Mouse (Mus musculus): ENCODE measurements around the gene Pdgfa. TPM values are rescaled to one million over a fixed set of nuclear protein-coding genes. Genes with fewer than 3 reads are reported as not detected.

Gene Pdgfa
- under 1 TPM in 1 of 2 experiments, not detected in 1; 0.48 TPM for polyA plus RNA-seq (2017; shearing (Covaris generic))

GRCm38 (mm10) chr5:138997171-138997788 is at the start of gene Pdgfa:
TSS of gene Pdgfa (minus strand) at chr5:138997370.

Other genes with a start within 250 kb of the Pdgfa start
- 1 to 10 TPM in 1 of 2 experiments, under 1 TPM in 1; 0.20 to 1.6 TPM for gene Fam20c, start 242.9 kb downstream of the Pdgfa start, polyA plus RNA-seq (2017; shearing (Covaris generic))
- gene Gm5294, start 177.3 kb downstream of the Pdgfa start, polyA plus RNA-seq (2017; shearing (Covaris generic)): not detected
- gene Prkar1b, start 152.6 kb upstream of the Pdgfa start, polyA plus RNA-seq (2017; shearing (Covaris generic)): 1 to 10 TPM; 2.1 to 4.0 TPM
- gene Dnaaf5, start 152.9 kb upstream of the Pdgfa start, polyA plus RNA-seq (2017; shearing (Covaris generic)): 10 to 100 TPM; 19.6 to 31.7 TPM
- 10 to 100 TPM; 30.3 to 35.8 TPM for gene Sun1, start 203.3 kb upstream of the Pdgfa start, polyA plus RNA-seq (2017; shearing (Covaris generic))